Mouse (Mus musculus) heart, embryonic 11.5 days (tissue): ENCODE measurements around the gene Chrna4. TPM values are rescaled to one million over a fixed set of nuclear protein-coding genes. Genes with fewer than 3 reads are reported as not detected.

ENCODE experiments used
- ATAC-seq: fragments of 200-750 bp; cut with Nextera tagmentation; replicated peaks from 2 replicates; pipeline ENCODE4 v1.8.0; 2017; ENCODE audit warnings: moderate library complexity; ENCODE audit not compliant: insufficient number of reproducible peaks, low FRiP score, low TSS enrichment
- H3K27ac ChIP-seq: fragments of 300-500 bp; sonication (generic); 2 replicates; pipeline ENCODE4 v1.5.1; 2014; ENCODE audit warnings: mild to moderate bottlenecking, low read depth, low read length
- H3K27me3 ChIP-seq: fragments of 300-500 bp; sonication (generic); 2 replicates; pipeline ENCODE4 v1.6.1; 2014; ENCODE audit warnings: mild to moderate bottlenecking, low read length, mixed read lengths; ENCODE audit not compliant: control insufficient read depth, insufficient read depth
- H3K36me3 ChIP-seq: fragments of 300-500 bp; sonication (generic); 2 replicates; pipeline ENCODE4 v1.6.1; 2014; ENCODE audit warnings: mild to moderate bottlenecking, low read length, moderate library complexity, mixed read lengths; ENCODE audit not compliant: control insufficient read depth, insufficient read depth
- H3K4me1 ChIP-seq: fragments of 300-500 bp; sonication (generic); 2 replicates; pipeline ENCODE4 v1.6.1; 2014; ENCODE audit warnings: low read length; ENCODE audit not compliant: control insufficient read depth, insufficient read depth
- H3K4me2 ChIP-seq: fragments of 300-500 bp; sonication (generic); 2 replicates; pipeline ENCODE4 v1.6.1; 2014; ENCODE audit warnings: mild to moderate bottlenecking, moderate library complexity
- H3K4me3 ChIP-seq: fragments of 300-500 bp; sonication (generic); 2 replicates; pipeline ENCODE4 v1.5.1; 2014; ENCODE audit warnings: low read depth, low read length
- H3K9ac ChIP-seq: fragments of 300-500 bp; sonication (generic); 2 replicates; pipeline ENCODE4 v1.6.1; 2014; ENCODE audit warnings: mild to moderate bottlenecking, low read depth, low read length, moderate library complexity
- H3K9me3 ChIP-seq: fragments of 300-500 bp; sonication (generic); replicated peaks from 2 replicates; pipeline ENCODE4 v1.6.1; 2016; ENCODE audit warnings: low read length; ENCODE audit not compliant: control insufficient read depth
- WGBS: fragments of 180-500 bp; shearing (Covaris S2); extraction: QIAGEN DNeasy Blood & Tissue Kit; methylation state at CpG from one replicate; pipeline ENCODE4 v1.1.7; 2014; ENCODE audit not compliant: insufficient replicate concordance; 5-methylcytosine and 5-hydroxymethylcytosine counted together
- polyA plus RNA-seq: library from polyadenylated mRNA; unstranded; fragments of >200 nt; fragmentation: Nextera tagmentation; extraction: Ambion mirVana; gene quantifications from 2 replicates; pipeline ENCODE4 v1.2.1, GENCODE M21; 2014

Chrna4 gene
- polyA plus RNA-seq, 1 experiment from 2014 or later = 0.70 TPM

DNA sequence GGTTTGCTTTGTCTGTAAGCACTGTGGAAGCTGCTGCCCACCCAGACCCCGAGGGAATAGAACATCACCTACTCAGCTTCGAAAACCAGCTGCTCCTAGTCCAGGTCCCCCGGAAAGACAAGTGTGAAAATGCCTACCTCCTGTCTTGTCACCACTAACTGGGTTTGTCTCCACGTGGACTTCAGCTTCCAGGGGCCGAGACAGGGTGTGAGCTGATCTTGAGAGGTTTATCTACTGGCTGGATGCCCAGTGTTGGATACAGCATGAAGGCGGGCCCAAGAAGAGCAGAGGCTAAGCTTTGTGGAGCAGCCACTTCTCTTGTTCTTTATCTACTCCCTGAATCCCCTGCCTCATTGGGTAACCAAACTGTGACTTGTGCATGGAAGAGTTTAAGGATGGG lies 10.0 kb downstream of the Chrna4 start:
- H3K9ac ChIP-seq = no peak overlapping the region
- no peak overlapping the region for H3K4me2 ChIP-seq
- no peaks in the 10 kb centered on the region for H3K36me3 ChIP-seq
- no peaks in the 10 kb centered on the region for H3K9me3 ChIP-seq
- H3K4me1 ChIP-seq = peaks cover 9% of the 10 kb centered on the region
- no peak overlapping the region for H3K4me3 ChIP-seq
- 25% methylated on average over 6 of the region's 6 CpGs for WGBS
- ATAC-seq = no peak
- peaks cover 88% of the 10 kb centered on the region for H3K27me3 ChIP-seq
- no peak overlapping the region for H3K27ac ChIP-seq

DNA sequence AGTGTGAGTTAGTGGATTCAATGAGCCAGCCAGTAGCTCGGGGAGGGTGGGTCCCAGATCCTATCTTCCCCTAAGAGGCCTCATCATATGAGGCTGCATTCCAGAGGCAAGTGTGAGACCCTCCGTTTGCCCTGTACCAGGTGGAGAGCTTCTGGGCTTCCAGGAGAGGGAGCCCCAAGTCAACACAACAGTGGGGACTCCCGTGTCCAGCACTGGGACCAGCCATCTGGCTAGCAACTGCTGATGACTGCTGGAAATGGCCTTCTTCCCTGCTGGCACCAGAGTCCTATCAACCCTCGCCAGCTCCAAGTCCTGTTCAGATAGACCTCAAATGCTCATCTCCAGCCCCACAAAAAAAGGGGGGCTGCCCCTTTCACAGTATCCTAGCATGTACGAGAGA lies 10.9 kb downstream of the Chrna4 start:
- no peak for ATAC-seq
- H3K4me3 ChIP-seq = no peak overlapping the region
- no peak overlapping the region for H3K4me2 ChIP-seq
- no peak overlapping the region for H3K9ac ChIP-seq
- H3K36me3 ChIP-seq = no peaks in the 10 kb centered on the region
- no peak overlapping the region for H3K27ac ChIP-seq
- H3K4me1 ChIP-seq = peaks cover 9% of the 10 kb centered on the region
- peaks cover 88% of the 10 kb centered on the region for H3K27me3 ChIP-seq
- H3K9me3 ChIP-seq = no peaks in the 10 kb centered on the region
- WGBS = 32% methylated on average over 5 of the region's 5 CpGs

DNA sequence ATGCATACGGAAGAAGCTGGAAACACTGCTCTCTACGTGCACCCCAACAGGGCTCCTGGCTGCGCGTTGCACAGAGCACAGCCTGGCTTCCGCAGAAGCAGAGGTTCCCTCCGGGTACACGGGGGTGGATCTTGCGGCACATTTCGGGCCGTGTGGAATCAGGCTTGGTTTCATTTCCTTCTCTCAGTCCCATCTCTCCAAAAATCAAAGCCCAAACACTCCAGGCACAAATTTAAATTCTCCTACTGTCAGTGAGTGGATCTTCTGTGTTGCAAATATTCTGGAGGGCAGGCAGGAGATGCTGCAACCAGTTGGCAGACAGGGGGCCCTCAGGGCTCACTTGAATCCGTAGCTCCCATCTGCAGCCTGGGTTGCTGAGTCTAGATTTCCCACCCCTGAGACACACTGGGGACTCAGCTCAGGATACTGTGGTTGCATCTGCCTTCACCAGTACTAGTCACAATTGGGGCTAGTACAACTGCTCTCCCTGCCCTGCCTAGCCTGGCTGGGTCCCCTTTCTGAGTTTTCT lies 11.9 kb downstream of the Chrna4 start:
- H3K4me2 ChIP-seq = no peak overlapping the region
- 74% methylated on average over 11 of the region's 11 CpGs for WGBS

DNA sequence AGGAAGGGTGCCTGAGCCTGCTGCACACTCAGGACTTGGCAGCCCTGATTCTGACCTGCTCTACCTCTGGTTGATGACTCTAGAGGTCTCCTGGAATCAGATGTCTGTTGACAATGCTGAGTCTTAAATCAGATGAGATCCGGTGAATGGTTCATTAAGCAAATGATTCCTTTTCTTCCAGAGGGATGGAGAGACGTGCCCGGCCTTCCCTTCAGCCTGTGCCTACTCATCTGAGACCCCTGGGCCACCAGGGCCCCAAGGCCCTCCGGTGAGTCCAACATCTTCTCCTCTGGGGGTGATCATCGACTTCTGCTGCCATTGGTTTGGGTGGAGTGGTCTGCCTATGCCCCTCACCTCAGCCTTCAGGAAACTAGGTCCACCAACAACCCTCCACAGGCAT lies 35.0 kb downstream of the Chrna4 start:
- no peaks in the 10 kb centered on the region for H3K4me1 ChIP-seq
- ATAC-seq = no peak
- peaks cover 25% of the 10 kb centered on the region for H3K27me3 ChIP-seq

More for the DNA sequence above, 11.9 kb downstream of the Chrna4 start:
- no peaks in the 10 kb centered on the region for H3K36me3 ChIP-seq
- no peak overlapping the region for H3K4me3 ChIP-seq
- H3K9ac ChIP-seq = no peak overlapping the region
- peaks cover 9% of the 10 kb centered on the region for H3K4me1 ChIP-seq
- H3K9me3 ChIP-seq = no peaks in the 10 kb centered on the region
- no peak for ATAC-seq
- peaks cover 83% of the 10 kb centered on the region for H3K27me3 ChIP-seq
- no peak overlapping the region for H3K27ac ChIP-seq

DNA sequence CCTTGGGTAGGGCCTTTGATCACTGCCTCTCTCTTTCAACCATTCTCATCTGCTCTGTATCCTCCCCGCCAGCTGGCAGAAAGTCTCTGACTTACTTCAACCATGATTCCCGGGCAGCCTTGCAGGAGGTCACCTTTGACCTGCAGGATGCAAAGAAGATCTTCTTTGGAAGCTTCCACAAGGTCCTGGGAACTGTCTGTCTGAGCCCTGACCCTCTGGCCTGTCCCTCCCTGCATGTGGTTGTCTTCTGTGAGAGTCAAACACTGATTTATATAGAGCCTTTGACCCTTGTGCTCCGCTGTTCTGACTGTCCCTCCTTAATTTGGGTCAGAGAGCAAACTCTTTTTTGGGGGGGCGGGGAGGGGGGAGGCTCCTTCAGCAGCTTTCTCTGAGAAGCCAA lies 36.3 kb downstream of the Chrna4 start:
- no peaks in the 10 kb centered on the region for H3K4me1 ChIP-seq
- no peak overlapping the region for H3K4me2 ChIP-seq
- no peak overlapping the region for H3K9ac ChIP-seq
- no peak overlapping the region for H3K27ac ChIP-seq
- H3K4me3 ChIP-seq = no peak overlapping the region
- ATAC-seq = no peak
- 65% methylated on average over 4 of the region's 4 CpGs for whole genome bisulfite sequencing
- H3K27me3 ChIP-seq = peaks cover 20% of the 10 kb centered on the region
- H3K9me3 ChIP-seq = no peaks in the 10 kb centered on the region
- H3K36me3 ChIP-seq = no peaks in the 10 kb centered on the region

More for the DNA sequence above, 35.0 kb downstream of the Chrna4 start:
- Histone ChIP-seq H3K27ac (no peak overlapping the region), H3K9me3 (no peaks in the 10 kb centered on the region), H3K4me3 (no peak overlapping the region), H3K9ac (no peak overlapping the region), H3K36me3 (no peaks in the 10 kb centered on the region), H3K4me2 (no peak overlapping the region)
- 75% methylated on average over 5 of the region's 5 CpGs for whole genome bisulfite sequencing

DNA sequence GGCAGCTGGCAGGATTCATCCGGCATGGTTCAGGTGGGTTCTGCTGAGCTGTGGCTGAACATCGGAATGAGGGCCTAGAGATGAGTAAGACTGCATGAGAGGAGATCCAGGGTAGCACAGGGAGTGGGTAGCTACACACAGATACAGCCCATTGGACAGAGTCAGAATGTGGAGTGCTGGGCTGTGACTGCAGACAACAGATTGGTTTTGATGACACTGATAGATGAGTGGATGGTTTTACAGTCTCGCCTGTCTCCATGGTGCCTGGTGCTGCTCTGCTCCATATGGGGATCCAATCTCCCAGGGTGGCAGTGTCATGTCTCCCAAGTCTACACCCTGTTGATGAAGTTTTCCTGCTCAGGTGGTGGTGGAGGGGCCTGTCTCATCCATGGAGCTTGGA lies 46.4 kb downstream of the Chrna4 start:
- Histone ChIP-seq H3K27me3 (peaks cover 25% of the 10 kb centered on the region), H3K9me3 (no peaks in the 10 kb centered on the region), H3K9ac (no peak overlapping the region), H3K4me1 (no peaks in the 10 kb centered on the region), H3K4me3 (no peak overlapping the region), H3K4me2 (no peak overlapping the region), H3K27ac (no peak overlapping the region), H3K36me3 (no peaks in the 10 kb centered on the region)
- ATAC-seq = no peak
- 53% methylated on average over 3 of the region's 3 CpGs for WGBS

DNA sequence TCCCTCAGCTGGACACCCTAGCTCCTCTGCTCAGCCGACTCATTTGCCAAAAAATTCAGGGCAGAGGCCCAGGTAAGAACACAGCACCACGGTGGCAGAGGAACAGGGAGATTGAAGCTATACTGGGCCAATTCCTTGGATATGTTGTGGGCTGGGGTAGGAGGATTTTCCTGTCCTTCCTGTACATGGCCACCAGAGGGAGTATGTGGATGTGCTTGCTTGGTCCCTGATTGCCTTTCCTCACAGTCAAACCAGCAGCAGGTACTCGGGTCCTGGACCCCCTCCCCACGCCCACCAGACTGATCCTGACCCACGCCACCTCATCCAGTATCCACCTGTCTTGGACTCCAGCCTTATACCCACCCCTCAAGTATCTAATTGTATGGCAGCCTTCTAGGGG lies 46.9 kb downstream of the Chrna4 start:
- H3K4me2 ChIP-seq = no peak overlapping the region
- WGBS = 24% methylated on average over 5 of the region's 5 CpGs
- peaks cover 23% of the 10 kb centered on the region for H3K27me3 ChIP-seq
- no peaks in the 10 kb centered on the region for H3K4me1 ChIP-seq
- no peaks in the 10 kb centered on the region for H3K9me3 ChIP-seq
- H3K4me3 ChIP-seq = no peak overlapping the region
- no peaks in the 10 kb centered on the region for H3K36me3 ChIP-seq
- peak; percentile 40 for ATAC-seq
- no peak overlapping the region for H3K27ac ChIP-seq
- no peak overlapping the region for H3K9ac ChIP-seq

DNA sequence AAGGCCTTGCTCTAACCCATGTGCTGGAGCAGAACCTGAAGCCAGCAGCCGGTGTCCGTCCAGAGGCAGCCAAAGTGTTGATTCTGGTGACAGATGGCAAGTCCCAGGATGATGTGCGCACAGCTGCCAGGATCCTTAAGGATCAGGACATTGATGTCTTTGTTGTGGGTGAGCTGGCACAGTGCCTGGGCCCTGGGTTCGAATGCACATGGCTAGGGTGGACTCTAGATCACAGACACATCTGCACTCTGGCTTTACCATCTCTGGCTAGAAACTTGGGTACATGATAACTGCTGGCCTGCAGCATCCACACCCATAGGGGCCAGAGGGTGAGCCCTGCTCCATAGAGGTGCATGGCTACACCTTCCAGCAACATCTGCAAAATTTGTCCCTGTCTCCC lies 47.9 kb downstream of the Chrna4 start:
- Histone ChIP-seq H3K9ac (no peak overlapping the region), H3K27ac (no peak overlapping the region), H3K4me3 (no peak overlapping the region), H3K4me2 (no peak overlapping the region), H3K9me3 (no peaks in the 10 kb centered on the region), H3K27me3 (peaks cover 23% of the 10 kb centered on the region), H3K36me3 (no peaks in the 10 kb centered on the region), H3K4me1 (no peaks in the 10 kb centered on the region)
- 74% methylated on average over 4 of the region's 4 CpGs for WGBS
- ATAC-seq = no peak

DNA sequence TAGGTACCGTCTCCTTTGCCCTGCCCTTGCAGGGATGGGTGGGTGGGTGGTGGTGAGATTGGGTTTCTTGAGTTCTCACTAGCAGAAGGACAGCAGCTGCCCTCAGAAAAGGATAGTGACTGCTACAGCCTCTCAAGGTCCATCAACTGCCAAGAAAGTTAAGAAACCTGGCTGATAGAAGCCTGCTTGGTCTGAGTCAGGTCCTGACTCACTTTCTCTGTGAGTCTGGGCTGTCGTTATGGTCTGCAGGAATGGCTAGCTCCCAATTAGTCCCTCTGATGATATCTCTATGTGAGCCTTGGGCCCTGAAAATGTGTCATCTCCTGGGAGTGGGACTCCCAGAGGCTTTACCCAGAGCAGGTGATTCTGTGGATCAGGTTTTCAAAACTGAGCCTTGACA lies 49.0 kb downstream of the Chrna4 start:
- ATAC-seq = no peak
- Histone ChIP-seq H3K9ac (no peak overlapping the region), H3K4me1 (no peaks in the 10 kb centered on the region), H3K4me2 (no peak overlapping the region), H3K4me3 (no peak overlapping the region), H3K9me3 (no peaks in the 10 kb centered on the region), H3K36me3 (no peaks in the 10 kb centered on the region), H3K27me3 (peaks cover 23% of the 10 kb centered on the region), H3K27ac (no peak overlapping the region)
- 62% methylated on average over 2 of the region's 2 CpGs for WGBS
